Mouse (Mus musculus) heart, embryonic 14.5 days (tissue): ENCODE measurements around the gene Atg4b. TPM values are rescaled to one million over a fixed set of nuclear protein-coding genes. Genes with fewer than 3 reads are reported as not detected.

Experiments used
- ATAC-seq: fragments of 200-750 bp; cut with Nextera tagmentation; 2 replicates; pipeline ENCODE4 v1.8.0; 2017; ENCODE audit warnings: low read depth, moderate TSS enrichment; ENCODE audit not compliant: insufficient number of reproducible peaks, insufficient read depth, low FRiP score
- H3K27ac ChIP-seq, 2 experiments: fragments of 200-500 bp in 1 of 2; fragments of 300-500 bp in 1 of 2; sonication (generic) in 1 of 2; replicated peaks in 1 of 2; 2 replicates each; pipeline ENCODE4 v1.5.1; 2012 to 2014; ENCODE audit warnings: low read depth in 2 of 2, low read length in 2 of 2, control low read depth in 1 of 2, mild to moderate bottlenecking in 1 of 2, mixed read lengths in 1 of 2; ENCODE audit not compliant: control insufficient read depth in 1 of 2, insufficient read depth in 1 of 2
- H3K27me3 ChIP-seq: fragments of 300-500 bp; sonication (generic); 2 replicates; pipeline ENCODE4 v1.6.1; 2014; ENCODE audit warnings: mild to moderate bottlenecking, low read length, control low read depth; ENCODE audit not compliant: control insufficient read depth, insufficient read depth
- H3K36me3 ChIP-seq: fragments of 300-500 bp; sonication (generic); 2 replicates; pipeline ENCODE4 v1.6.1; 2014; ENCODE audit warnings: mild to moderate bottlenecking, control low read depth, low read length, mixed read lengths; ENCODE audit not compliant: control insufficient read depth, insufficient read depth
- H3K4me1 ChIP-seq, 2 experiments: fragments of 200-500 bp in 1 of 2; fragments of 300-500 bp in 1 of 2; sonication (generic) in 1 of 2; 2 replicates each; pipeline ENCODE4 v1.6.1; 2012 to 2014; ENCODE audit warnings: low read length in 2 of 2, control low read depth in 1 of 2, mixed read lengths in 1 of 2; ENCODE audit not compliant: control insufficient read depth in 2 of 2, insufficient read depth in 2 of 2
- H3K4me2 ChIP-seq: fragments of 300-500 bp; sonication (generic); 2 replicates; pipeline ENCODE4 v1.6.1; 2014; ENCODE audit warnings: mild to moderate bottlenecking, low read length
- H3K4me3 ChIP-seq, 2 experiments: fragments of 200-500 bp in 1 of 2; fragments of 300-500 bp in 1 of 2; sonication (generic) in 1 of 2; 2 replicates each; pipeline ENCODE4 v1.5.1; 2012 to 2014; ENCODE audit warnings: low read length in 2 of 2, mild to moderate bottlenecking in 2 of 2, control low read depth in 1 of 2, low read depth in 1 of 2, moderate library complexity in 1 of 2; ENCODE audit not compliant: control insufficient read depth in 1 of 2, insufficient read depth in 1 of 2
- H3K9ac ChIP-seq: fragments of 300-500 bp; sonication (generic); 2 replicates; pipeline ENCODE4 v1.6.1; 2014; ENCODE audit warnings: mild to moderate bottlenecking, low read length
- H3K9me3 ChIP-seq: fragments of 300-500 bp; sonication (generic); 2 replicates; pipeline ENCODE4 v1.6.1; 2016; ENCODE audit warnings: low read length, control low read depth; ENCODE audit not compliant: control insufficient read depth
- WGBS: fragments of 180-500 bp; shearing (Covaris S2); extraction: QIAGEN DNeasy Blood & Tissue Kit; methylation state at CpG from one replicate; pipeline ENCODE4 v1.1.7; 2014; 5-methylcytosine and 5-hydroxymethylcytosine counted together
- polyA plus RNA-seq: library from polyadenylated mRNA; unstranded; fragments of >200 nt; fragmentation: Nextera tagmentation; extraction: Ambion mirVana; gene quantifications from 2 replicates; pipeline ENCODE4 v1.2.1, GENCODE M21; 2014

The Atg4b gene
- polyA plus RNA-seq, result 63.1 and 63.5 TPM in 2 replicates

DNA sequence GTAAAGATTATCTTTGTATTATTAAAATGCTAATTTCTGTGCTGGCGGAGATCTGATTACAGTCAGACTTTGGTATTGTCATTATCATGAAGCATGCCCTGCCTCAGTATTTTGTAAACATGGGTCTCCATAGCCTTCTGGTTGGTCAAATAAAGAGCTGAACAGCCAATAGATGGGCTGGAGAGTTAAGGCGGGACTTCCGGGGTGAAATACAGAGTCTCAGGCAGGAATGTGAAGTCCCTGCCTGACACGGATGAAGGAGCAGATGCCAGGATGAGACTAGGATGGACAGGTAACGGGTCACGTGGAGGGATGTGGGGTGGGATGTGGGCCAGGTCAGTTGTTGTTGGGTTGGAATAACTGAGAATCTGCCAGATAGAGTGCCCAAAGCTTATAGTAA, at the start of gene Atg4b:
Gene Atg4b, plus strand, starts transcription at position 211 of the 400 bp plus-strand sequence.
- no peak for ATAC-seq
- Histone ChIP-seq H3K4me3 (no peak within 1 kb of the TSS), H3K9me3 (no peaks in the 10 kb centered on the region), H3K27ac (no peak within 1 kb of the TSS), H3K4me1 (peaks cover 0 to 13% of the 10 kb centered on the region in 2 experiments; a peak in 3 of 4 replicates), H3K9ac (no peak within 1 kb of the TSS), H3K36me3 (peaks cover 29% of the 10 kb centered on the region), H3K4me2 (no peak within 1 kb of the TSS), H3K27me3 (no peaks in the 10 kb centered on the region)
- WGBS, result 83% methylated on average over 6 of the region's 6 CpGs

DNA sequence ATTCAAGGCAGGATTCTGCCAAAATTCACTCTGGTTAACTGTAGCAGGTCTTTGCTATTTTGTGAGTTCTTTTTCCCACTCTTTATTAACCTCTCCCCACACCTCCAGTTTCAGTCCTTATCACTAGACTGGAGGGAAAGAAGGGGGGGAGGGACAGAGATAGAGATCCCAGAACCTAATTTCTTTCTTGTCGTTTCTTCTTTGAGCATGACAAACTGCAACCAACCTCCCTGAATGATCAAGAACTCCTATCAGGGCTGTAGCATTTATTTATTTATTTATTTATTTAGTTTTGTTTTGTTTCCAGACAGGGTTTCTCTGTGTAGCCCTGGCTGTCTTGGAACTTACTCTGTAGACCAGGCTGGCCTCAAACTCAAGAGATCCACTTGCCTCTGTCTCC, 49.2 kb upstream of the Atg4b start:
- 52% methylated on average over 1 of the region's 1 CpGs for WGBS
- H3K4me1 ChIP-seq, result peaks cover 6 to 7% of the 10 kb centered on the region in 2 experiments; a peak in 3 of 4 replicates
- H3K9ac ChIP-seq, result no peak overlapping the region
- no peaks in the 10 kb centered on the region for H3K9me3 ChIP-seq
- no peak overlapping the region for H3K4me2 ChIP-seq
- H3K27me3 ChIP-seq, result no peaks in the 10 kb centered on the region
- H3K27ac ChIP-seq, result no peak overlapping the region
- H3K4me3 ChIP-seq, result no peak overlapping the region
- no peak for ATAC-seq
- peaks cover 33% of the 10 kb centered on the region for H3K36me3 ChIP-seq

GRCm38 (mm10) chr1:93703472-93704048, 47.7 kb upstream of the Atg4b start:
- Histone ChIP-seq H3K27me3 (no peaks in the 10 kb centered on the region), H3K36me3 (peaks cover 35% of the 10 kb centered on the region), H3K4me2 (no peak overlapping the region), H3K9me3 (no peaks in the 10 kb centered on the region), H3K4me3 (no peak overlapping the region), H3K9ac (no peak overlapping the region), H3K4me1 (no peaks in the 10 kb centered on the region), H3K27ac (no peak overlapping the region)
- 90% methylated on average over 10 of the region's 10 CpGs for WGBS
- ATAC-seq, result no peak

DNA sequence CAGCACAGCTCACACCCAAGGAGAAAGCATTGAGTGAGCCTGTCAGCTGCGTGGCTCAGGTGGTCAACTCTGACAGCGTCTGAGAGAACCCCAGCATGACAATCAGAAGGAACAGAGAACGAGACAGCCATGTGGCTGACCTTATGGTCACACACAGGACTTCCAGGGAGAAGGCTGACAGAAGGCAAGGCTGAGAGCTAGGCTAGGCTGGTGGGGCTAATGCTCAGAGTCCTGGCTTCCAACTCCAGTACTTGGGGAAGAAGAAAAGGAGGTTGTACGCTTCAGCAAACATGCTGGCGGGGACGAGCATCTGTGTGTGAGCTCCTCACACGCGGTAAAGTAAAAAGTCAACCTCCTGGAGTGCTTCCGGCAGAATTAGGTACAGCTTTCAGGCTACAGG, 47.0 kb upstream of the Atg4b start:
- H3K9me3 ChIP-seq, result no peaks in the 10 kb centered on the region
- no peak overlapping the region for H3K9ac ChIP-seq
- H3K4me1 ChIP-seq, result no peaks in the 10 kb centered on the region
- H3K4me2 ChIP-seq, result no peak overlapping the region
- no peak overlapping the region for H3K4me3 ChIP-seq
- no peak overlapping the region for H3K27ac ChIP-seq
- WGBS, result 82% methylated on average over 9 of the region's 9 CpGs
- peaks cover 37% of the 10 kb centered on the region for H3K36me3 ChIP-seq
- ATAC-seq, result no peak
- H3K27me3 ChIP-seq, result no peaks in the 10 kb centered on the region

DNA sequence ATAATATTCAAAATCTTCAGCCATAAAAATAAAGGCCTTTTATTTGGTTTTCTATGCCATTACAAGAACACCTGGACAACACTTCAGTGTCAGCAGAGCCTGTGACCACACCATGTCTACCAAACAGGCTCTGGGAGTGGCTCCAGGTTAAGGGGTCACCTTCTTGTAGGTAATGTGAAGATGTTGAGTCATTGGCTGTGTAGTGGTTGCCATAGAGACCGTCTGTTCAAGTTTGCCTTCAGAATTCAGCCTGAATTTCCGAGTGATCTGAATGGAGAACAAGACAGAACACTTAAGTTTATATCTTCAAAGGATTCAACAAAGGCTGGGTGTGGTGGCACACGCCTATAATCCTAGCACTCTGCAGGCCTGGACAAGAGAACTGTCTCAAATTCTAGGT, 45.9 kb upstream of the Atg4b start:
- 65% methylated on average over 3 of the region's 3 CpGs for WGBS
- Histone ChIP-seq H3K4me3 (no peak overlapping the region), H3K4me2 (no peak overlapping the region), H3K9ac (no peak overlapping the region), H3K27ac (no peak overlapping the region), H3K36me3 (peaks cover 37% of the 10 kb centered on the region), H3K27me3 (no peaks in the 10 kb centered on the region), H3K9me3 (no peaks in the 10 kb centered on the region), H3K4me1 (no peaks in the 10 kb centered on the region)
- no peak for ATAC-seq

- Histone ChIP-seq H3K4me1 (peaks cover 4 to 15% of the 10 kb centered on the region in 2 experiments), H3K4me2 (no peak overlapping the region), H3K27ac (peak overlapping the region; percentile 5 to 15; a peak in 3 of 4 replicates), H3K27me3 (no peaks in the 10 kb centered on the region), H3K36me3 (peaks cover 56% of the 10 kb centered on the region), H3K9ac (no peak overlapping the region), H3K9me3 (no peaks in the 10 kb centered on the region), H3K4me3 (no peak overlapping the region)
- WGBS, result 41% methylated on average over 2 of the region's 2 CpGs
- ATAC-seq, result no peak
Observed at GRCm38 (mm10) chr1:93716166-93716565, 35.1 kb upstream of the Atg4b start.

- ATAC-seq, result no peak
- Histone ChIP-seq H3K4me2 (no peak overlapping the region), H3K27ac (peak overlapping the region in 1 of 2 experiments; percentile 55; a peak in 1 of 4 replicates), H3K4me3 (no peak overlapping the region), H3K9ac (no peak overlapping the region), H3K36me3 (peaks cover 37% of the 10 kb centered on the region), H3K27me3 (no peaks in the 10 kb centered on the region), H3K9me3 (no peaks in the 10 kb centered on the region), H3K4me1 (peaks cover 9 to 13% of the 10 kb centered on the region in 2 experiments)
- 62% methylated on average over 7 of the region's 7 CpGs for WGBS
Observed at GRCm38 (mm10) chr1:93721557-93721956, 29.7 kb upstream of the Atg4b start.

DNA sequence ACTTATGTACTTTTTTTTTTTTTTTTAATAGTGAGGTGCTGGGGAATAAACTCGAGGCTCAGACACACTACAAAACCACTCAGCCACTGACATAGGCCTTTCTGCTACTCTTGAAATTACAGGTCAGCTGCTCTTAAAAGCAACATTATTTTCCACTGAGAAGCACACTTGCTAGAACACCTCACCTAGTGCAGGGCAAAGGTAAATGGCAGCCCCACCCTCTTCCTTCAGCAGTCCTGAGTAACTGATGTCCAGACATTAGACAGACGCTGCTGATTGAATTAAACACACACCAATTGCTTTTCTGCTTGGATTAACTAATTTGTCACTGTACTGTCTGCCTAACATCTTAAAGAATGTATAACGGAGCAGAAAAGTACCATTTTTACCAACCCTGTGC, 26.7 kb upstream of the Atg4b start:
- H3K27ac ChIP-seq, result no peak overlapping the region
- H3K4me1 ChIP-seq, result peaks cover 9 to 12% of the 10 kb centered on the region in 2 experiments
- H3K4me2 ChIP-seq, result no peak overlapping the region
- H3K4me3 ChIP-seq, result no peak overlapping the region
- no peaks in the 10 kb centered on the region for H3K27me3 ChIP-seq
- ATAC-seq, result no peak
- peaks cover 26% of the 10 kb centered on the region for H3K36me3 ChIP-seq
- WGBS, result 89% methylated on average over 3 of the region's 3 CpGs
- no peak overlapping the region for H3K9ac ChIP-seq
- no peaks in the 10 kb centered on the region for H3K9me3 ChIP-seq
